Mouse (Mus musculus) forebrain, embryonic 15.5 days (tissue): ENCODE measurements around the gene Ergic3. TPM values are rescaled to one million over a fixed set of nuclear protein-coding genes. Genes with fewer than 3 reads are reported as not detected.

ENCODE experiments used
- polyA plus RNA-seq: library from polyadenylated mRNA; unstranded; fragments of >200 nt; fragmentation: Nextera tagmentation; extraction: Ambion mirVana; gene quantifications from 2 replicates; pipeline ENCODE4 v1.2.1, GENCODE M21; 2015

Ergic3 gene
- polyA plus RNA-seq, 1 experiment from 2014 or later = 364 TPM

Other genes starting within 250 kb of the Ergic3 start
- 13.1 TPM in 2 replicates for gene Mmp24, start 232.7 kb upstream of the Ergic3 start, polyA plus RNA-seq
- 30.5 and 32.5 TPM in 2 replicates for gene BC029722, start 188.6 kb upstream of the Ergic3 start, polyA plus RNA-seq
- gene Eif6, start 181.1 kb upstream of the Ergic3 start, polyA plus RNA-seq = 159 and 160 TPM in 2 replicates
- 0.57 and 0.61 TPM in 2 replicates for gene Fam83c, start 173.2 kb upstream of the Ergic3 start, polyA plus RNA-seq
- gene Uqcc1, start 77.7 kb upstream of the Ergic3 start, polyA plus RNA-seq = 63.5 and 79.0 TPM in 2 replicates
- not detected in 2 replicates for gene Gm15557, start 67.3 kb upstream of the Ergic3 start, polyA plus RNA-seq
- gene Gdf5, start 62.7 kb upstream of the Ergic3 start, polyA plus RNA-seq = 2.4 and 4.3 TPM in 2 replicates
- 18.9 and 19.2 TPM in 2 replicates for gene Cep250, start 51.6 kb upstream of the Ergic3 start, polyA plus RNA-seq
- 1.8 TPM in 2 replicates for gene 6430550D23Rik, start 68 bp upstream of the Ergic3 start, polyA plus RNA-seq
- gene Fer1l4, start 44.9 kb downstream of the Ergic3 start, polyA plus RNA-seq = not detected in 2 replicates
- gene Spag4, start 57.1 kb downstream of the Ergic3 start, polyA plus RNA-seq = 6.1 and 6.4 TPM in 2 replicates
- gene Cpne1, start 103.9 kb downstream of the Ergic3 start, polyA plus RNA-seq = 31.9 and 34.5 TPM in 2 replicates
- 31.1 and 32.4 TPM in 2 replicates for gene Rbm12, start 103.9 kb downstream of the Ergic3 start, polyA plus RNA-seq
- gene Gm28036, start 119.0 kb downstream of the Ergic3 start, polyA plus RNA-seq = 24.1 and 24.2 TPM in 2 replicates
- 363 and 422 TPM in 2 replicates for gene Romo1, start 136.0 kb downstream of the Ergic3 start, polyA plus RNA-seq
- gene Nfs1, start 136.1 kb downstream of the Ergic3 start, polyA plus RNA-seq = 40.7 TPM in 2 replicates
- 579 and 585 TPM in 2 replicates for gene Rbm39, start 172.2 kb downstream of the Ergic3 start, polyA plus RNA-seq
- gene Phf20, start 188.4 kb downstream of the Ergic3 start, polyA plus RNA-seq = 153 and 157 TPM in 2 replicates